Mouse (Mus musculus): ENCODE measurements at regions not wholly inside any gene's neighbourhood (a gene's known extent, or its start where the extent isn't known, plus 50 kb on each side); places are given as distances from the start of the nearest gene placed in this dataset.
A peak's percentile ranks its signal among the peaks of the same experiment; 100 is the strongest.

DNA sequence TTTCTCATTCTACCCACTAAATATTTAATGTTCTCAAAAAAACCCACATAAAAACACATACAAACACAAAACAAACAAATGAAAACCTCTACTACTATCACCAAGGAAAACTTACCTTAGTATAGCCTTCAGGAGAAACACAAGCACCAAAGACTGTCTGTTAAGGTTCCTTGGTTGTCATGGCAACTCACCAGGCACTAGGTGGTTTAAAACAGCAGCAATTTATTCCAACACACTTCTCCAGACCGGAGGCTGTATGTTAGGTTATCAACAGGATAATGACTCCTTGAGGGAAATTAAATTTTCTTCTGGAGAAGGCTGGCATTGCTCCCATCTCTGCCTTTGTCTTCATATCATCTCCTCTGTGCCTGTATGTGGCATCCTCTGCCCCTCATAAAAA, 183.8 kb upstream of the Hey2 start:
- Histone ChIP-seq H3K9me3 (replicated peaks) (peaks cover 7% of the 10 kb centered on the region; the same call in 1 of the 2 replicates), H3K9ac (no peak overlapping the region), H3K4me2 (no peak overlapping the region), H3K27ac (ENCODE audit: poor library complexity, severe bottlenecking) (no peak overlapping the region), H3K36me3 (no peaks in the 10 kb centered on the region), H3K27me3 (replicated peaks) (no peaks in the 10 kb centered on the region), H3K4me3 (no peak overlapping the region), H3K4me1 (replicated peaks) (0 out of 2 replicates have a peak, but pooled peaks cover 5% of the 10 kb centered on the region)
- ATAC-seq (ENCODE audit: insufficient number of reproducible peaks, low FRiP score) = no peak
- WGBS = 57% methylated on average over 1 of the region's 1 CpGs

DNA sequence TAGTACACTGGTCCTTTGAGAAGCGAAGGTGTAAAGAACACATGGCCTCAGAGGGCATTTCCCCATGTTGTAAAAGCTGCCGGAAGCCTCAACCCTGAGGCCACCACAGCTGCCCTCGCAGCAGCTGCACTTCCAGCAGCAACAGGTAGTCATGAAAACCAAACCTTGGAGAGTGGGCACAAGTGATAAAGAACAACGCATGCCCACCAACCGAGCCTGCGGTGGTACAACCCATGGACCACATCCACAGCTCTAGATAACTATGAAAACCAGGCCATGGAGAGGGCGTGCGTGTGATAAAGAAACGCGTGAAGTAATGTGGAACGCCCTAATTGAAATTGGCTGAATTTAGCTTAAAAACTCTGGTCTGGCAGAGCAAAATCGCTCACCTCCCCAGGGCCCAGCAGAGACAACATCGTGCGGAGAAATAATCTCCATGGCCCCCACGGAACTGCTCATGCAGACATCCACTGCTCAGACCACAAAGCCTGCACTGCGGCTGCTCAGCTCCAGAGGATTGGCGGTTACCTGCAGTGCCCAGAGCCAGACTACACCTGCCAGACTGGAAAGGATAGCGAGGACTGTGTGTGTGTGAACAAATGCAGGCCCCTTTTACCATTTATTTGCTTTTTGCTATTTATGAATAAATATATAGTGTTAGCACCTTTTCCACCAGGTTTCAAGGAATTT, 170.2 kb upstream of the Hey2 start:
- Histone ChIP-seq H3K4me2 (no peak overlapping the region), H3K4me3 (no peak overlapping the region), H3K27ac (ENCODE audit: poor library complexity, severe bottlenecking) (no peak overlapping the region), H3K36me3 (no peaks in the 10 kb centered on the region), H3K27me3 (replicated peaks) (peaks cover 7% of the 10 kb centered on the region), H3K9me3 (replicated peaks) (no peaks in the 10 kb centered on the region), H3K4me1 (replicated peaks) (no peaks in the 10 kb centered on the region), H3K9ac (no peak overlapping the region)
- ATAC-seq (ENCODE audit: insufficient number of reproducible peaks, low FRiP score) = no peak
- 78% methylated on average over 18 of the region's 18 CpGs for WGBS

GRCm38 (mm10) chr10:31009955-31010254, 167.3 kb upstream of the Hey2 start:
- H3K27ac ChIP-seq (ENCODE audit: poor library complexity, severe bottlenecking) = no peak overlapping the region
- no peak overlapping the region for H3K9ac ChIP-seq
- H3K36me3 ChIP-seq = no peaks in the 10 kb centered on the region
- no peak overlapping the region for H3K4me3 ChIP-seq
- no peaks in the 10 kb centered on the region for H3K9me3 ChIP-seq (replicated peaks)
- H3K27me3 ChIP-seq (replicated peaks) = peaks cover 7% of the 10 kb centered on the region
- H3K4me2 ChIP-seq = no peak overlapping the region
- WGBS = 52% methylated on average over 1 of the region's 1 CpGs
- no peak for ATAC-seq (ENCODE audit: insufficient number of reproducible peaks, low FRiP score)
- no peaks in the 10 kb centered on the region for H3K4me1 ChIP-seq (replicated peaks)

- no peak overlapping the region for H3K4me2 ChIP-seq
- no peaks in the 10 kb centered on the region for H3K9me3 ChIP-seq (replicated peaks)
- peaks cover 7% of the 10 kb centered on the region for H3K27me3 ChIP-seq (replicated peaks)
- no peak overlapping the region for H3K27ac ChIP-seq (ENCODE audit: poor library complexity, severe bottlenecking)
- H3K9ac ChIP-seq = no peak overlapping the region
- no peaks in the 10 kb centered on the region for H3K4me1 ChIP-seq (replicated peaks)
- 62% methylated on average over 5 of the region's 5 CpGs for WGBS
- no peak for ATAC-seq (ENCODE audit: insufficient number of reproducible peaks, low FRiP score)
- H3K4me3 ChIP-seq = no peak overlapping the region
- H3K36me3 ChIP-seq = no peaks in the 10 kb centered on the region
Measured at GRCm38 (mm10) chr10:31009128-31009954, 166.7 kb upstream of the Hey2 start.

GRCm38 (mm10) chr10:30998163-30998944, 155.8 kb upstream of the Hey2 start:
- H3K36me3 ChIP-seq = no peaks in the 10 kb centered on the region
- H3K4me3 ChIP-seq = no peak overlapping the region
- no peak overlapping the region for H3K9ac ChIP-seq
- H3K27ac ChIP-seq (ENCODE audit: poor library complexity, severe bottlenecking) = peak overlapping the region; percentile 39; the same call in 1 of the 2 replicates
- no peaks in the 10 kb centered on the region for H3K9me3 ChIP-seq (replicated peaks)
- peak; percentile 85 for ATAC-seq (ENCODE audit: insufficient number of reproducible peaks, low FRiP score)
- 36% methylated on average over 12 of the region's 12 CpGs for WGBS
- H3K4me2 ChIP-seq = no peak overlapping the region
- peaks cover 4% of the 10 kb centered on the region for H3K27me3 ChIP-seq (replicated peaks)
- H3K4me1 ChIP-seq (replicated peaks) = peaks cover 9% of the 10 kb centered on the region

- Histone ChIP-seq H3K9ac (no peak overlapping the region), H3K9me3 (replicated peaks) (no peaks in the 10 kb centered on the region), H3K4me1 (replicated peaks) (no peaks in the 10 kb centered on the region), H3K27ac (ENCODE audit: poor library complexity, severe bottlenecking) (no peak overlapping the region), H3K4me3 (no peak overlapping the region), H3K27me3 (replicated peaks) (no peaks in the 10 kb centered on the region; the same call in 1 of the 2 replicates), H3K4me2 (no peak overlapping the region), H3K36me3 (no peaks in the 10 kb centered on the region)
- ATAC-seq (ENCODE audit: insufficient number of reproducible peaks, low FRiP score) = no peak
- 70% methylated on average over 3 of the region's 3 CpGs for WGBS
Measured at GRCm38 (mm10) chr10:30992167-30992566, 149.6 kb upstream of the Hey2 start.

GRCm38 (mm10) chr10:30980279-30980968, 137.8 kb upstream of the Hey2 start:
- peak overlapping the region; percentile 15 for H3K4me3 ChIP-seq
- H3K4me2 ChIP-seq = peak overlapping the region; percentile 57
- H3K36me3 ChIP-seq = no peaks in the 10 kb centered on the region
- WGBS = 7% methylated on average over 8 of the region's 8 CpGs
- ATAC-seq (ENCODE audit: insufficient number of reproducible peaks, low FRiP score) = peak; percentile 83
- H3K9ac ChIP-seq = no peak overlapping the region
- H3K4me1 ChIP-seq (replicated peaks) = peaks cover 14% of the 10 kb centered on the region
- peak overlapping the region; percentile 4 for H3K27ac ChIP-seq (ENCODE audit: poor library complexity, severe bottlenecking)
- no peaks in the 10 kb centered on the region for H3K9me3 ChIP-seq (replicated peaks)
- H3K27me3 ChIP-seq (replicated peaks) = no peaks in the 10 kb centered on the region

GRCm38 (mm10) chr10:30979766-30980165, 137.2 kb upstream of the Hey2 start:
- no peaks in the 10 kb centered on the region for H3K9me3 ChIP-seq (replicated peaks)
- 0 out of 2 replicates have a peak, but pooled peaks cover under 1% of the 10 kb centered on the region for H3K27me3 ChIP-seq (replicated peaks)
- peak overlapping the region; percentile 57 for H3K4me2 ChIP-seq
- no peak for ATAC-seq (ENCODE audit: insufficient number of reproducible peaks, low FRiP score)
- H3K27ac ChIP-seq (ENCODE audit: poor library complexity, severe bottlenecking) = peak overlapping the region; percentile 4; the same call in 1 of the 2 replicates
- peak overlapping the region; percentile 15; the same call in 1 of the 2 replicates for H3K4me3 ChIP-seq
- no peaks in the 10 kb centered on the region for H3K36me3 ChIP-seq
- no peak overlapping the region for H3K9ac ChIP-seq
- peaks cover 14% of the 10 kb centered on the region for H3K4me1 ChIP-seq (replicated peaks)
- 18% methylated on average over 3 of the region's 3 CpGs for WGBS

GRCm38 (mm10) chr10:30966176-30966575, 123.6 kb upstream of the Hey2 start:
- Histone ChIP-seq H3K4me3 (no peak overlapping the region), H3K9ac (no peak overlapping the region), H3K27me3 (replicated peaks) (no peaks in the 10 kb centered on the region), H3K4me1 (replicated peaks) (no peaks in the 10 kb centered on the region), H3K27ac (ENCODE audit: poor library complexity, severe bottlenecking) (no peak overlapping the region), H3K9me3 (replicated peaks) (no peaks in the 10 kb centered on the region), H3K4me2 (no peak overlapping the region), H3K36me3 (no peaks in the 10 kb centered on the region)
- WGBS = 91% methylated on average over 1 of the region's 1 CpGs
- no peak for ATAC-seq (ENCODE audit: insufficient number of reproducible peaks, low FRiP score)

- no peak overlapping the region for H3K4me3 ChIP-seq
- H3K9ac ChIP-seq = no peak overlapping the region
- no peaks in the 10 kb centered on the region for H3K36me3 ChIP-seq
- peaks cover 8% of the 10 kb centered on the region for H3K4me1 ChIP-seq (replicated peaks)
- H3K9me3 ChIP-seq (replicated peaks) = no peaks in the 10 kb centered on the region
- ATAC-seq (ENCODE audit: insufficient number of reproducible peaks, low FRiP score) = peak; percentile 57; the same call in 1 of the 2 replicates
- WGBS = 38% methylated on average over 3 of the region's 3 CpGs
- no peaks in the 10 kb centered on the region for H3K27me3 ChIP-seq (replicated peaks)
- no peak overlapping the region for H3K4me2 ChIP-seq
- no peak overlapping the region for H3K27ac ChIP-seq (ENCODE audit: poor library complexity, severe bottlenecking)
Measured at GRCm38 (mm10) chr10:30953825-30954224, 111.2 kb upstream of the Hey2 start.
